Mouse (Mus musculus): ENCODE results near the gene Commd1. TPM values are rescaled to one million over a fixed set of nuclear protein-coding genes. Genes with fewer than 3 reads are reported as not detected.

Gene Commd1
- polyA plus RNA-seq, 2 experiments = 89.7 to 372 TPM

DNA sequence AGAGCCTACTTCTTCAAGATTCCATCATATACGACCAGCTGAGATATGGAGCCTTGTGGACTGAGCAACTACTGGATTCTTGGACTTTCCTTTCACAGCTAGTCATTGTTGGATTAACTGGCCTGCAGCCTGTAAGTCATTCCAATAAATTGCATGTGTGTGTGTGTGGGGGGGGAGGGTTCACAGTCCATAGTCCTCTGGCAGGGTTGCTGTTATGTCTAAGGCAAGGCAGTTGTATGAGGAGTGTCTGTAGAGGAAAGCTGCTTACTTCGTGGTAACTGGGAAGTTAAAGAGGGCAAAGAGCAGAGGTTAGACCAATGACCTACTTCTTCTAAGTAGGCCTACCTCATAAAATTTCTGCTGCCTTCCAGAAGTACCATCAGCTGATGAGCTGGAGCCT, 98.5 kb downstream of the Commd1 start:
- Histone ChIP-seq H3K27me3 (ENCODE audit: control insufficient read depth, insufficient read depth, low read length) (no peaks in the 10 kb centered on the region), H3K4me3 (replicated peaks; ENCODE audit: low read length) (no peak overlapping the region), H3K9ac (ENCODE audit: low read depth, low read length, severe bottlenecking) (no peak overlapping the region), H3K27ac (replicated peaks; ENCODE audit: low read depth, low read length) (no peak overlapping the region), H3K9me3 (ENCODE audit: control insufficient read depth, low read length) (no peaks in the 10 kb centered on the region), H3K36me3 (ENCODE audit: control insufficient read depth, insufficient read depth, low read length) (no peaks in the 10 kb centered on the region), H3K4me2 (replicated peaks; ENCODE audit: low read depth, low read length, severe bottlenecking) (no peak overlapping the region), H3K4me1 (ENCODE audit: control insufficient read depth, insufficient read depth, low read length) (no peaks in the 10 kb centered on the region)
- DNase-seq (ENCODE audit: low spot score) (no peak), ATAC-seq (ENCODE audit: low FRiP score, low read depth) (no peak)
- WGBS = 79% methylated on average over 2 of the region's 2 CpGs
- no peak for TF ChIP-seq POLR2A (IDR thresholded peaks at IDR 0.05; ENCODE audit: borderline replicate concordance, extremely low read depth, insufficient read depth, insufficient read length)

DNA sequence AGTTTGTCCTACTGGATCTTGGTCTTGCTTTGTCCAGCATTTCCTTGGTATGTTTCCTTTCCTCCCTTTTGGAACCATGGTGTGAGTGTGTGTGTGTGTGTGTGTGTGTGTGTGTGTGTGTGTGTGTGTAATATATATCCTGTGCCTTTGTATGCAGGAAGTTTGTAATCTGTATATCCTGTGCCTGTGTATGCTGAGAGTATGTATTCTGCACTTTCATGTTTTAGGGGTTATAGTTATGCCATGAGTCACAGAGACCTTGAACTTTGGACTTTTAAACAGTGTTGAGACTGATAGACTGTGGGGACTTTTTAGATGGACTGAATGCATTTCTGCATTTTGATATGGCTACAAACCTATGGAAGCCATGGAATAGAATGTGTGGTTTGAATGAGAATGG, 99.3 kb downstream of the Commd1 start:
- H3K9ac ChIP-seq (ENCODE audit: low read depth, low read length, severe bottlenecking) = no peak overlapping the region
- no peaks in the 10 kb centered on the region for H3K36me3 ChIP-seq (ENCODE audit: control insufficient read depth, insufficient read depth, low read length)
- ATAC-seq (ENCODE audit: low FRiP score, low read depth) (no peak), DNase-seq (ENCODE audit: low spot score) (no peak)
- no peaks in the 10 kb centered on the region for H3K9me3 ChIP-seq (ENCODE audit: control insufficient read depth, low read length)
- H3K27me3 ChIP-seq (ENCODE audit: control insufficient read depth, insufficient read depth, low read length) = no peaks in the 10 kb centered on the region
- no peak overlapping the region for H3K4me2 ChIP-seq (replicated peaks; ENCODE audit: low read depth, low read length, severe bottlenecking)
- no peak overlapping the region for H3K4me3 ChIP-seq (replicated peaks; ENCODE audit: low read length)
- TF ChIP-seq POLR2A (IDR thresholded peaks at IDR 0.05; ENCODE audit: borderline replicate concordance, extremely low read depth, insufficient read depth, insufficient read length) = no peak
- no peaks in the 10 kb centered on the region for H3K4me1 ChIP-seq (ENCODE audit: control insufficient read depth, insufficient read depth, low read length)
- no peak overlapping the region for H3K27ac ChIP-seq (replicated peaks; ENCODE audit: low read depth, low read length)

GRCm38 (mm10) chr11:22880383-22881172, 101.6 kb downstream of the Commd1 start:
- H3K9ac ChIP-seq (ENCODE audit: low read depth, low read length, severe bottlenecking) = no peak overlapping the region
- DNase-seq (ENCODE audit: low spot score) = no peak
- no peak overlapping the region for H3K4me2 ChIP-seq (replicated peaks; ENCODE audit: low read depth, low read length, severe bottlenecking)
- H3K36me3 ChIP-seq (ENCODE audit: control insufficient read depth, insufficient read depth, low read length) = no peaks in the 10 kb centered on the region
- no peak overlapping the region for H3K4me3 ChIP-seq (replicated peaks; ENCODE audit: low read length)
- no peaks in the 10 kb centered on the region for H3K9me3 ChIP-seq (ENCODE audit: control insufficient read depth, low read length)
- WGBS = 70% methylated on average over 3 of the region's 3 CpGs
- TF ChIP-seq POLR2A (IDR thresholded peaks at IDR 0.05; ENCODE audit: borderline replicate concordance, extremely low read depth, insufficient read depth, insufficient read length) = no peak
- H3K27me3 ChIP-seq (ENCODE audit: control insufficient read depth, insufficient read depth, low read length) = no peaks in the 10 kb centered on the region
- H3K27ac ChIP-seq (replicated peaks; ENCODE audit: low read depth, low read length) = no peak overlapping the region
- ATAC-seq (ENCODE audit: low FRiP score, low read depth) = no peak
- H3K4me1 ChIP-seq (ENCODE audit: control insufficient read depth, insufficient read depth, low read length) = no peaks in the 10 kb centered on the region

- Histone ChIP-seq H3K27ac (replicated peaks; ENCODE audit: low read depth, low read length) (no peak overlapping the region), H3K4me2 (replicated peaks; ENCODE audit: low read depth, low read length, severe bottlenecking) (no peak overlapping the region), H3K36me3 (ENCODE audit: control insufficient read depth, insufficient read depth, low read length) (no peaks in the 10 kb centered on the region), H3K4me3 (replicated peaks; ENCODE audit: low read length) (no peak overlapping the region), H3K4me1 (ENCODE audit: control insufficient read depth, insufficient read depth, low read length) (no peaks in the 10 kb centered on the region), H3K9me3 (ENCODE audit: control insufficient read depth, low read length) (no peaks in the 10 kb centered on the region), H3K27me3 (ENCODE audit: control insufficient read depth, insufficient read depth, low read length) (no peaks in the 10 kb centered on the region), H3K9ac (ENCODE audit: low read depth, low read length, severe bottlenecking) (no peak overlapping the region)
- no peak for TF ChIP-seq POLR2A (IDR thresholded peaks at IDR 0.05; ENCODE audit: borderline replicate concordance, extremely low read depth, insufficient read depth, insufficient read length)
- ATAC-seq (ENCODE audit: low FRiP score, low read depth) (no peak), DNase-seq (ENCODE audit: low spot score) (no peak)
- 69% methylated on average over 4 of the region's 4 CpGs for WGBS
Measured at GRCm38 (mm10) chr11:22879645-22880044, 102.5 kb downstream of the Commd1 start.

- H3K9me3 ChIP-seq (ENCODE audit: control insufficient read depth, low read length) = no peaks in the 10 kb centered on the region
- no peaks in the 10 kb centered on the region for H3K27me3 ChIP-seq (ENCODE audit: control insufficient read depth, insufficient read depth, low read length)
- no peak overlapping the region for H3K4me3 ChIP-seq (replicated peaks; ENCODE audit: low read length)
- H3K36me3 ChIP-seq (ENCODE audit: control insufficient read depth, insufficient read depth, low read length) = no peaks in the 10 kb centered on the region
- WGBS = 90% methylated on average over 3 of the region's 3 CpGs
- H3K4me2 ChIP-seq (replicated peaks; ENCODE audit: low read depth, low read length, severe bottlenecking) = no peak overlapping the region
- no peak for DNase-seq (ENCODE audit: low spot score)
- ATAC-seq (ENCODE audit: low FRiP score, low read depth) = no peak
- H3K27ac ChIP-seq (replicated peaks; ENCODE audit: low read depth, low read length) = no peak overlapping the region
- no peak for TF ChIP-seq POLR2A (IDR thresholded peaks at IDR 0.05; ENCODE audit: borderline replicate concordance, extremely low read depth, insufficient read depth, insufficient read length)
- H3K4me1 ChIP-seq (ENCODE audit: control insufficient read depth, insufficient read depth, low read length) = peaks cover 3% of the 10 kb centered on the region; the same call in 1 of the 2 replicates
- H3K9ac ChIP-seq (ENCODE audit: low read depth, low read length, severe bottlenecking) = no peak overlapping the region
Measured at GRCm38 (mm10) chr11:22876680-22877330, 105.4 kb downstream of the Commd1 start.

Measured in limb, embryonic 14.5 days (tissue).